Mouse (Mus musculus) heart, adult 2 months (tissue): ENCODE measurements at regions not wholly inside any gene's neighbourhood (a gene's known extent, or its start where the extent isn't known, plus 50 kb on each side); places are given as distances from the start of the nearest gene placed in this dataset.

ENCODE experiments used
- DNase-seq, 2 experiments: peaks; one replicate each; pipeline ENCODE4 v3.0.0; 2021
- H3K27ac ChIP-seq: fragments of 200-600 bp; 2 replicates; pipeline ENCODE4 v1.8.1; 2022
- H3K27me3 ChIP-seq: fragments of 200-500 bp; 2 replicates; pipeline ENCODE4 v1.6.1; 2012; ENCODE audit warnings: mild to moderate bottlenecking, low read length, inconsistent platforms, mixed read lengths; ENCODE audit not compliant: control insufficient read depth, insufficient read depth
- H3K36me3 ChIP-seq: fragments of 200-500 bp; 2 replicates; pipeline ENCODE4 v1.6.1; 2012; ENCODE audit warnings: low read length, inconsistent platforms; ENCODE audit not compliant: control insufficient read depth, insufficient read depth
- H3K4me1 ChIP-seq: fragments of 200-500 bp; 2 replicates; pipeline ENCODE4 v1.6.1; 2011; ENCODE audit warnings: low read length; ENCODE audit not compliant: control insufficient read depth, insufficient read depth
- H3K4me3 ChIP-seq: fragments of 200-600 bp; 2 replicates; pipeline ENCODE4 v1.8.1; 2022
- H3K79me2 ChIP-seq: fragments of 200-500 bp; replicated peaks from 2 replicates; pipeline ENCODE4 v1.6.1; 2012; ENCODE audit warnings: mild to moderate bottlenecking, inconsistent platforms, low read length, moderate library complexity, mixed read lengths; ENCODE audit not compliant: control insufficient read depth, insufficient read depth
- H3K9ac ChIP-seq: fragments of 200-500 bp; 2 replicates; pipeline ENCODE4 v1.6.1; 2012; ENCODE audit warnings: low read depth, mild to moderate bottlenecking, control low read depth, inconsistent platforms, low read length, mixed read lengths
- CTCF ChIP-seq: fragments of 200-600 bp; IDR thresholded peaks from 2 replicates; pipeline ENCODE4 v1.8.1; 2022; ENCODE audit warnings: antibody characterized with exemption, mild to moderate bottlenecking, moderate library complexity
- EP300 ChIP-seq: fragments of 200-500 bp; IDR thresholded peaks from 2 replicates; pipeline ENCODE4 v1.6.1; 2011; ENCODE audit warnings: low read depth, low read length, control low read depth; ENCODE audit not compliant: insufficient read depth
- POLR2A ChIP-seq: fragments of 200-500 bp; IDR thresholded peaks from 2 replicates; pipeline ENCODE4 v1.6.1; 2011; ENCODE audit warnings: mild to moderate bottlenecking, low read depth, low read length, control low read depth; ENCODE audit not compliant: insufficient read depth
- WGBS: fragments of 180-500 bp; shearing (Covaris S2); methylation state at CpG from one replicate; pipeline ENCODE4 v1.1.7; 2018; 5-methylcytosine and 5-hydroxymethylcytosine counted together
- intact Hi-C: fragments of 180-260 bp; cut with DNase I; formaldehyde crosslinking; loops from one replicate; pipeline ENCODE4 v1.15.1; 2025

DNA sequence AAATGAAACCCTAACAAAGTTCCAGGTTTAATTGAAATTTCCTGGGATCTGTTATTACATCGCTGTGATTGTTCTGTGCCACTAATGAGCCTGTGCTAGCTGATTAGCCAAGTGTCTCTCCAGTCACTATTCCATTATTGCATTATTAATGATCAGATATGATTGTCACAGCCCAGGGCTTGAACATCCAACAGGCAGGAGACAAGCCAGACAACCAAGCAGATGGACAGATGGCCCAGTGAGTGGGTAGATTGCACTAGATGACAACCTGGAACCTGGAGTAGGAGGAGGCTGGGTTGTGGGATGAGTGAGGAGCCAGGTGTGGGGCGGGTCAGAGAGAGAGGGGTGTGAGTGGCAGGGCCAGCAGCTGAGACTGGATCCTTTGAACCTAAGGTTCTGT, 161.6 kb downstream of the Trim29 start:
- no peak overlapping the region for H3K9ac ChIP-seq
- no peaks in the 10 kb centered on the region for H3K79me2 ChIP-seq
- WGBS = 80% methylated on average over 2 of the region's 2 CpGs
- intact Hi-C loops = no loop called here
- H3K27me3 ChIP-seq = no peaks in the 10 kb centered on the region; the same call in 1 of the 2 replicates
- H3K27ac ChIP-seq = no peak overlapping the region
- no peaks in the 10 kb centered on the region for H3K4me1 ChIP-seq
- TF ChIP-seq POLR2A (no peak), EP300 (no peak), CTCF (no peak)
- no peaks in the 10 kb centered on the region for H3K36me3 ChIP-seq
- H3K4me3 ChIP-seq = no peak overlapping the region
- no peak for DNase-seq

DNA sequence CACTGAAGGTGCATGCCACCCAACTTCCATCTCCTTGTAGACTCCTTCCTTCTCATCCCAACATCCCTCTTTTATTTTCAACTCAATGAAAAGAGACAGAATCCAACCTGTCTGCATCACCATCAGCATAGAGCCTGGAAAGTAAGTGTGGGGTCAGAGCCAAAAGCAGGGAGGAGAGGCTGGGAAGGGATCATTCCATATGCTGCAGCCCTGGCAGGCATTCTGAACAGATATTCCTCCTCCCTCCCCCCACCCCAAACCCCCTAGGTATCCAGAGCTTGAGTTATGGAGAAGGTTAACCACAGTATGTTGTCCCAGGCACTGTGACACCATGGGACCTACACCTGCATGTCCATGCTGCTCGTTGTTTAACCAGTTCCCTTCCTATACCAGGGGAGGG, 162.5 kb downstream of the Trim29 start:
- Histone ChIP-seq H3K27me3 (no peaks in the 10 kb centered on the region; the same call in 1 of the 2 replicates), H3K36me3 (no peaks in the 10 kb centered on the region), H3K4me3 (no peak overlapping the region), H3K27ac (no peak overlapping the region), H3K9ac (no peak overlapping the region), H3K79me2 (no peaks in the 10 kb centered on the region), H3K4me1 (no peaks in the 10 kb centered on the region)
- TF ChIP-seq POLR2A (no peak), EP300 (no peak), CTCF (no peak)
- no peak for DNase-seq
- WGBS = 62% methylated on average over 1 of the region's 1 CpGs
- intact Hi-C loops = no loop called here

DNA sequence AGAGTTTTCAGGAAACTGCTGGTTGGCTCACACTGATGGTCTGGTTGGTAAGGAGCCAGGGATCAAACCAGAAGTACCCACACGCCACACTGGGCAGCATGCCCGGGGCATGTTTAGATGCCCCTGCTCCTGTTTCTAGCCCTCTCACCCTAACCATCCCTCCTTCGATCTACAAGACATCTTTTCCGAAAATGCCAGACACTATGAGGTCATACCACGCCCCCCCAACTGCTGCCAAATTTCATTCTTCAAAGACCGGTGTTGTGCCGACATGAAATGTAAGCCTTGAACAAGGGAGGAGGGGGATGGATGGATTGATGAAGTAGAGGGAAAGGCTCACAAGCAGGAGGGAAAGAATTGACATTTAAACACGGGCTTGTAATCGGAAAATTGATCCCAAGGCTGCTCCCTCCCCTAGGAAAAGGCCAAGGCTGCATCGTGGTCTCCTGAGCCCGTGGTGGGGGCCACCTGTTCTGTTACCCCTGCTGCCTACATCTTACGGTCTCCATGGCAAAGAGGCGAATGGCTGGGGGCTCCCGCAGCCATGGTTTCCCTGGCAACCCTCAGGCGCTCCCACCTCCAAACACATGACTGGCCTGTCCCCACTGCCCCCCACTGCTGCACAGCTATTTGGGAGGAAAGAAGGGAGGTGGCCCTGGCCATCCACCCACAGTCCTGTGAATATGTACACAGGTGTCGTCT, 163.1 kb downstream of the Trim29 start:
- Histone ChIP-seq H3K27me3 (no peaks in the 10 kb centered on the region; the same call in 1 of the 2 replicates), H3K4me3 (no peak overlapping the region), H3K79me2 (no peaks in the 10 kb centered on the region), H3K4me1 (no peaks in the 10 kb centered on the region), H3K9ac (no peak overlapping the region), H3K27ac (no peak overlapping the region), H3K36me3 (no peaks in the 10 kb centered on the region)
- TF ChIP-seq CTCF (no peak), EP300 (no peak), POLR2A (no peak)
- no peak for DNase-seq
- 65% methylated on average over 16 of the region's 16 CpGs for WGBS
- intact Hi-C loops = no loop called here

DNA sequence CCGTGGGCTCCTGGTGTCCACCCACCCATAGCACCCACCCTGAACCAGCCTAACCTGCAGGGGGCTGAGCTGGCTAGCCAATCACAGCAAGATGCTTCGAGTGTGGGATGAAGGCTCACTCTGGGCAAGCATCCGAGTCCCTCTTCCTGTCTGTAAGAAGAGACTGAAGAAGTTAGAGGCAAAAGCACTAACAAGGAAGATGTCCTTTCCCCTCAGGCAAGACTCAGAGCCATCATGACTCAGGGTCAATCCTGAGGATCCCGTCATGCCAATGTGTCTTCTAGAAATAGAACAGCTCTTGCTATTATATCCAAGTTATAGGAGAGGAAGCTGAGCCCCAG, 163.6 kb downstream of the Trim29 start:
- Histone ChIP-seq H3K4me1 (no peaks in the 10 kb centered on the region), H3K9ac (no peak overlapping the region), H3K79me2 (no peaks in the 10 kb centered on the region), H3K4me3 (no peak overlapping the region), H3K36me3 (no peaks in the 10 kb centered on the region), H3K27ac (no peak overlapping the region), H3K27me3 (no peaks in the 10 kb centered on the region; the same call in 1 of the 2 replicates)
- intact Hi-C loops = no loop called here
- DNase-seq = no peak
- 46% methylated on average over 4 of the region's 4 CpGs for WGBS
- TF ChIP-seq EP300 (no peak), CTCF (no peak), POLR2A (no peak)

DNA sequence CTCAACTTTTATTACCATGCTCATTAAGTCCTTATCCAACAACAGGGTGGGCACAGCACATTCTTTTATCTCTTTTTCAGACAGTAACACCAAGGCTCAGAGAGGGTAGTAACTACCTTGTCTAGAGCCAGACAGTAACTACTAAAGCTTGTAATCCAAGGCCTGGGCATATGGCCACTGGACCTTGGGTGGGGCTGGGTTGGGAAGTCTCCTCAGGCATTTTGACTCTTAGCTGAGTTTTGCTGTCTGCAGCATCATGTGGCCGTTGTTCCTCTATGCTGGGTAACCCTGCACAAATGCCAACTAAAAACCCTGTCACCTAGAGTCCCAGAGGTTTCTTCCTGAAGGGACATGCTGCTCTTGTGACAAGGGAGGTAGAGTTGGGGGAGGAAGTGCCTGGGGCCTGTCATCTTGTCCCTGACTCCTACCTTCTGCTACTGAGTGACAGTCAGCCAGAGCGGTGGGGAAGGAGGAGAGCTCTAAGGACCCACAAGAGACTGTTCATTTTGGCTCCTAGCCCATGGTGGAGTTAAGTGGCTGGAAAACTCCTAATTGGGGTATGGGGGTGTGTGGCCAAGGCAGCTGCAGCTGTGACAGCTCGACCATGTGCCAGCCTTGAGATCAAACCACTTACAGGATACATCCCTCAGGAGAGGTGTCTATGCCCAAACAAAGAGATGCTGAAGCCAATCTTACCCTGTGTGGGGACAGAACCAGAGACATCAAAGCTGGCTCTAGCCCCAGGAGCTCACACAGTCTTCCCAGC, 170.4 kb downstream of the Trim29 start:
- Histone ChIP-seq H3K27ac (peak overlapping the region; percentile 20), H3K9ac (no peak overlapping the region), H3K4me3 (no peak overlapping the region), H3K4me1 (no peaks in the 10 kb centered on the region; the same call in 1 of the 2 replicates), H3K79me2 (no peaks in the 10 kb centered on the region), H3K27me3 (no peaks in the 10 kb centered on the region), H3K36me3 (no peaks in the 10 kb centered on the region)
- intact Hi-C loops = no loop called here
- TF ChIP-seq CTCF = no peak
- no peak for TF ChIP-seq POLR2A
- 40% methylated on average over 3 of the region's 3 CpGs for WGBS
- no peak for DNase-seq
